Mouse (Mus musculus): ENCODE results near the gene Olfr1389.

DNA sequence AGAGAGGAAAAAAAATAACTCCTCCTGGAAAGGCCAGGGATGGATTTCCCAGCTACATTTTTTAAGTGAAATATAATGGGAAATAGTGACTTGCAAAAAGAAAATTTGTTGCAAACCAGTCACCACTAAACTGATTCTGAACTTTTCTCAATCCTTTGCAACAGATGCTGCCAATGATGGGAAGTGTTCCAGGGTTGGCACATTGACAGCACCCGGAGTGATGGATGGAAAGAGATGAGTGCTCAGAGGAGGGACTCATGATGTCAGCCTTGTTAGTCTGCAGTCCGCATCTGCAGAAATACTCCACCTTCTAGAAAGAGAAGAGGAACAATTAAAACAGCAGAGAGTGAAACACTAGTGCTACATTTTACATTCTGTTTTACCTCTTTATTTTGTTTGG lies 6.8 kb downstream of the Olfr1389 start:
- TF ChIP-seq CTCF (IDR thresholded peaks at IDR 0.05; ENCODE audit: borderline replicate concordance, insufficient read depth, low read length) (no peak), POLR2A (IDR thresholded peaks at IDR 0.05; ENCODE audit: low read depth, low read length) (no peak)

Data from embryonic fibroblast, embryonic 13.5 days (primary cell).